Mouse (Mus musculus) inflammation-experienced regulatory T-cells, adult 6 months (primary cell): Measurements from ENCODE around the gene AC134908.4. TPM values are rescaled to one million over a fixed set of nuclear protein-coding genes. Genes with fewer than 3 reads are reported as not detected.

Experiments used
- ATAC-seq: one replicate; pipeline ENCODE4 v1.8.0; 2017
- polyA plus RNA-seq, 3 experiments: library from polyadenylated mRNA; unstranded; fragments of 100-300 nt; shearing (Covaris generic); gene quantifications; one replicate each; pipeline ENCODE4 v1.2.1; 2017

AC134908.4 gene
- polyA plus RNA-seq, 3 experiments from 2014 or later: not detected

- ATAC-seq: no peak
These were observed 11.0 kb upstream of the AC134908.4 start for GRCm38 (mm10) chr17:25806507-25806906.

- no peak for ATAC-seq
These were observed 7.5 kb upstream of the AC134908.4 start for GRCm38 (mm10) chr17:25802825-25803517.

GRCm38 (mm10) chr17:25801029-25801428, 5.6 kb upstream of the AC134908.4 start:
- peak; percentile 74 for ATAC-seq

GRCm38 (mm10) chr17:25796951-25797369, 1.5 kb upstream of the AC134908.4 start, which contains the start of gene Metrn:
Gene Metrn, minus strand, starts transcription at chr17:25797136.
- ATAC-seq: peak; percentile 53

- ATAC-seq: no peak
These were observed 832 bp upstream of the AC134908.4 start for GRCm38 (mm10) chr17:25796211-25796771.

- no peak for ATAC-seq
These were observed 461 bp downstream of the AC134908.4 start for GRCm38 (mm10) chr17:25794998-25795397.

- ATAC-seq: no peak
These were observed 1.3 kb downstream of the AC134908.4 start for GRCm38 (mm10) chr17:25794197-25794596.

- peak; percentile 86 for ATAC-seq
These were observed 2.8 kb downstream of the AC134908.4 start, which contains the start of gene Fam173a for GRCm38 (mm10) chr17:25792615-25793014. Gene Fam173a, minus strand, starts transcription at chr17:25792901.

- peak; percentile 63 for ATAC-seq
These were observed 3.5 kb downstream of the AC134908.4 start for GRCm38 (mm10) chr17:25791843-25792527.

- ATAC-seq: no peak
These were observed 4.1 kb downstream of the AC134908.4 start for GRCm38 (mm10) chr17:25791320-25791842.

GRCm38 (mm10) chr17:25786781-25787504, 8.5 kb downstream of the AC134908.4 start:
- no peak for ATAC-seq

- ATAC-seq: no peak
These were observed 9.2 kb downstream of the AC134908.4 start, which contains the start of gene Ccdc78 for GRCm38 (mm10) chr17:25786280-25786679. Gene Ccdc78, plus strand, starts transcription at chr17:25786580.

GRCm38 (mm10) chr17:25785281-25785745, 10.1 kb downstream of the AC134908.4 start, which contains the start of gene Haghl:
Gene Haghl, minus strand, starts transcription at chr17:25785673.
- ATAC-seq: peak; percentile 88

- ATAC-seq: no peak
These were observed 11.4 kb downstream of the AC134908.4 start for GRCm38 (mm10) chr17:25783861-25784574.

GRCm38 (mm10) chr17:25783086-25783485, 12.4 kb downstream of the AC134908.4 start:
- no peak for ATAC-seq

- ATAC-seq: no peak
These were observed 14.1 kb downstream of the AC134908.4 start for GRCm38 (mm10) chr17:25781339-25781738.

GRCm38 (mm10) chr17:25777948-25778347, 17.5 kb downstream of the AC134908.4 start:
- no peak for ATAC-seq

GRCm38 (mm10) chr17:25775318-25776062, 20.0 kb downstream of the AC134908.4 start:
- no peak for ATAC-seq

GRCm38 (mm10) chr17:25773549-25774120, 21.8 kb downstream of the AC134908.4 start, which contains the start of gene Narfl:
Gene Narfl, plus strand, starts transcription at chr17:25773776.
- peak; percentile 91 for ATAC-seq

- no peak for ATAC-seq
These were observed 26.1 kb downstream of the AC134908.4 start for GRCm38 (mm10) chr17:25769331-25769730.
